Mouse (Mus musculus) right cerebral cortex, adult 18-20 months (tissue): Measurements from ENCODE around the gene Gm44502.
"Not testable (repeated sequence)": the region's sequence is repeated elsewhere in the genome, so short reads cannot be mapped to it uniquely, and the experiment has no call there.

Experiments
- DNase-seq: peaks from one replicate; pipeline ENCODE4 v3.0.0; 2022; ENCODE audit warnings: mixed read lengths

The Gm44502 gene

DNA sequence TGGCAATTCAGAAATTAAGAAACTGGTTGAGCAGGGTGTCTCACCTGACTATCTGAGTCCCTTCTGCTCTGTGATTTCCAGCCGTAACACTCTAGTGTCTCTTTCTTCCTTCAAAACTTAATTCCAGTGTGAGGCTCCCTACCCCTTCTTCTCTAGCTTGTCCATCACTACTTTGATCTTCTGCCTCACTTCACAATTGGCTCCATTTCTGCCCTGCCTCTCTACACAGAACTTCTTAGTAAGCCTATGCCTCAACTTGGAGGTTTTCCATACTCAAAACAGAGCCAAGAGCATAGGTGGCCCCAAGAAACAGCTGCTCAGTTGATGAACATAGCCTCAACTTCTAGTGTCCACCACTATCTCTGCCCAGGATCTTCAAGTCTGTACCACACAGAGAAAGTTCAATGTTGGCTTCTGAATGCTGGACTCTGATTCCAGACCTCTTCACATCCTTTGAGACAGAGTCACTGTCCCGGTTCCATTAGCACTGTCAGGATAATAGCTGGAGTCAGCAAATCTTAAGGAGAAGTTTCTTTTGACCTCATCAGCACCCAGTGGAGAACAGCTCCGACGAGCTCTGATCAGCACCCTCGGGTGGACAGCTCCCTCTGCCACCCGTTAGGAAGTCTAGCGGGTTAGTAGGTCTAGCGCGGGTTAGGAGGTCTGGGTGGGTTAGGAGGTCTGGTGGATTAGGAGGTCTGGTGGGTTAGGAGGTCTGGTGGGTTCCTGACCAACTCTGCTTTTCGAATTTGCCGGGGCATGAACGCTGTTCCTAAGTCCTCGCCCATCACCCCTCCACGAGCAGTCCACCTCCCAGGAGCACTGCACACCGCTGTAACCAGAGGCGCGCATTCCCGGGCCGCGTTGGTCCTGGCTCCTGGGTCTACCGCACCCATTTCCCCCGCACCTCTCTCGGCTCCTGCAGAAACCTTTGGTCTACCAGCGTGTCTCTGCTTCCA is 23.7 kb upstream of the Gm44502 start:
- DNase-seq = no peak

DNA sequence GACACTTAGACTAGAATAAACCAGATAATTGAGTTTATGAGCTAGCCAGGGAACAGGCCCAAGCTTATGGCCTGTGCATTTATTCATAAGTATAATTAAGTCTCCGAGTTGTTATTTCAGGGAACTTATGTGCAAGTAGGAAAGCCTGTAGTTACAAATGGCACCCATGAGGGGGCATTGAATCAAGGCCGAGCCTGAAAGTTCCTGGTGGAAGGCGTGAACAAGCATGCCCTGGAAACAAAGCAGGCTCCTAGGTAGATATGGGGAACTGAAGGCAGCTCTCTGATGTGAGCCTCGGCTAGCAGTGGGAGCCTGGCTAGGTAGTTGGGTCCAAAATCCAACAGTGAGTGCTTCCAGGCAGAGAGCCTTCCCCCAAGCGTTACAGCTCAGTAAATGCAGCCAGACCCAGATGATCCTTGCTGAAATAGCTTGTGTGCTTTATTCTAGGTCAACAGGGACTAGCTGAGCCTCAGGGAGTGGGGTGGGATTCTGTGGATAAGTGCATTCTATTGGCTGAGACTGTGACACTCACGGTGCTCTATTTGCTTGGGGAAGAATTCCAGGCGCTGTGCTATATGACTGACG is 13.1 kb upstream of the Gm44502 start:
- DNase-seq = no peak

DNA sequence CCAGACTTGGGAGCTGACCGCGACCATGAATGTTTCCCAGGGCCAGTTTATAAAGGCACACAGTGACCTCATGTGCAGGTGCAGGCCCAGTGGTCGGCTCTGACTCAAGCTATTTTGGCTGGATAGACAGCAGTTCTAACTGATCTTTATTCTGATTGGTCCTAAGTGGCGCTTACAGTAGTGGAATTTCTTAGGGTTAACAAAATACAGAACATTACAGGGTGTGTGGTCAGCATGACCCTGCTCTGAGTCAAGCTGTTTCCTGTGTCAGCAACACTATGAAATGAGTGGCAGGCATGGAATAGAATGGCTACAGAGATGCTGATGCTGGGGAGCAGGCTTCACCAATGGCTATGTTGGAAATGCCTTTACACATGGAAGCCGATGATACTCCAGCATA is 6.4 kb upstream of the Gm44502 start:
- no peak for DNase-seq

DNA sequence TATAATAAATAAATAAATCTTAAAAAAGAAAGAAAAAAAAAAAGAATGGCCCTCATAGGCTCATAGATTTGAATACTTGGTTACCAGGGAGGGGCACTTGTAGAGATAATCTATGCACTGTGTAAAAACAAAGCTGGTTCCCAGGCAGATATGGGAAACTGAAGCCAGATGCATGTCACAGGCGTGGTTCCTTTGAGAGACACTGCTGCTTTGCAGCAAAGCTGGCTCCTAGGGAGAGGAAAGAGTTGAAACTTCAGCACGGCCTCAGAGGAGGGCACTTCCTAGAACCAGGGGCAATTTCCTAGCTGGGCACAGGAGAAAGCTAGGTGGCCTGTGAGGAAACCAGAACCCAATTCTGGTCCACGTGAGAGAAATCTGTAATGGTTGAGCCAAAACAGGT is 4.6 kb upstream of the Gm44502 start:
- DNase-seq = no peak

DNA sequence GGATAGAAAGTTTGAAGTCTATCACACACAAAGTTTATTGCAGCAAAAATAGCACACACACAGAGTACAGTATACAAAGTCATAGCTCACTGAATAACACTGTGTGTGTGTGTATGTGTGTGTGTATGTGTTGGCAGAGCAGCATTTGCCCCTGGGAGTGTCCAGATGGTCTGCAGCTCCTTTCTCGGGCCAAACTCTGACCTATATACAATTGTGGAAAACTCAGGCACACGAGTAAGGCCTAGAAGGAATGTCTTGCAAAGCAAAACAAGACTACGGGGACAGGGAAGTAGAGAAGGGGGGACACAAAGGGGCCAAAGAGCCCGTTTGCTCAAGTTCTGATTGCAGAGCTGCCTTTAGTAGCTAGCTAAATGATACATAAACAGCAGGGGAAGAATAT is 3.5 kb upstream of the Gm44502 start:
- DNase-seq = no peak

DNA sequence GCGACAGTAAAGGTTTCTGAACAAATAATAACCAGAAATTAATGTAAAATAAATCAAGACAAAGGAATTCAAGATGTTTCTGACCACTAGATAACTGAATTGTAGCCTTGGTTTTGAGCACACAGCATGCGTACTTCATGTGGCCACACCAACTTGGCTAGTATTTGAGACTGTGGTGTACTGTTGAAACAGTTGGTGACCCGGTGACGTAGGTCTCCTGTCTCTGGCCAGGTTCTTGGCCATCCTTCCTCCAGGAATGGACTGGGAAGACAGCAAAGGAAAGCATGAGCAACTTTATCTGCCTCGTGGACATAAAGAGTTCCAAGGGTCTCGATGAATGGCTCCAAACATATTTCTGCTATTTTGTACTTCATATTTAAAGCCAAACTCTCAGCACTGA is 2.3 kb upstream of the Gm44502 start:
- DNase-seq = no peak

DNA sequence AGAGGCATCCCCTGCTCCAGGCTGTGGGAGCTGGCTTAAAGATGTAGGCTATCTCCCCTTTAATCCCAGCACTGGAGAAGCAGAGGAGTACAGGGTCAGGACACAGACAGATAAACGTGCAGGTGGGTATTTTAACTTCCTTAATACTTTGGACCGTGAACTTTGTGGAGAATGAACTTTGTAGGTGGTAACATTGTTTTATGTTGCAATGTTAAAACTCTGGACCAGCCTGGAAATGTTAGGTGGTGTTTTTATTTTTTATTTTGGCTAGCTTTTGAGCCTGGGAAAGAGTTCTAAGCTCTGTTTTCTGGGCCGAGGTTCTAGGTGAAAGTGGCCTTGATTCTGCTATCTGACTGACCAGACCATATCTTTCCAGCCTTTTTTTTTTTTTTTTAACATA is 1.8 kb upstream of the Gm44502 start:
- DNase-seq = no peak

DNA sequence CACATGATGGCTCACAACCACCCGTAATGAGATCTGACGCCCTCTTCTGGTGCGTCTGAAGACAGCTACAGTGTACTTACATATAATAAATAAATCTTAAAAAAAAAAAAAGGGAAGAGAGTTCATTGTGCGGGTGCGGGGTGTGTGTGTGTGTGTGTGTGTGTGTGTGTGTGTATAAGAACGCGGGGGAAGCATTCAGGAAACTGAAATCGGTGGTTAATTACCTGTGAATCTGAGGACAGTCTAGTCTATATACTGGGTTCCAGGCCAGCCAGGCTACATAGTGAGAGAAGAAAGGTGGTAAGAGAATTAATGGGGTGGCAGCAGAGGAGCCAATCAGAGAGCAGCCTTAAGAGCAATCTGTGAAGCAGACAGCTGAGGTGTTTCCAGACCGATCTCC is 1.3 kb upstream of the Gm44502 start:
- not testable (repeated sequence) for DNase-seq

DNA sequence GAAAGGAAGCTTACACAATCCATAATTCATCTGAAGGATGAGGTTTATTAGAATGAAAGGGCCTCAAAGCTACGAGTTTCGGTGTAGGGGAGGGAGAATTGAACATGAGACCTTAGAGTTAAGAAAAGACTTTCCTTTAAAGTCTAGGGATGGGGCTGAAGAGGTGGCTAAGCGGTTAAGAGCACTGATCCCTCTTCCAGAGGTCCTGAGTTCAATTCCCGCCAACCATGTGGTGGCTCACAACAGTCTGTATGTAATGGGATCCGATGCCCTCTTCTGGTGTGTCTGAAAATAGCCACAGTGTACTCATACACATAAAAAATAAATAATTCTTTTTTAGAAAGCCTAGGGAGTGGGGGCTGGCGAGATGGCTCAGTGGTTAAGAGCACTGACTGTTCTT is 845 bp upstream of the Gm44502 start:
- no peak for DNase-seq

DNA sequence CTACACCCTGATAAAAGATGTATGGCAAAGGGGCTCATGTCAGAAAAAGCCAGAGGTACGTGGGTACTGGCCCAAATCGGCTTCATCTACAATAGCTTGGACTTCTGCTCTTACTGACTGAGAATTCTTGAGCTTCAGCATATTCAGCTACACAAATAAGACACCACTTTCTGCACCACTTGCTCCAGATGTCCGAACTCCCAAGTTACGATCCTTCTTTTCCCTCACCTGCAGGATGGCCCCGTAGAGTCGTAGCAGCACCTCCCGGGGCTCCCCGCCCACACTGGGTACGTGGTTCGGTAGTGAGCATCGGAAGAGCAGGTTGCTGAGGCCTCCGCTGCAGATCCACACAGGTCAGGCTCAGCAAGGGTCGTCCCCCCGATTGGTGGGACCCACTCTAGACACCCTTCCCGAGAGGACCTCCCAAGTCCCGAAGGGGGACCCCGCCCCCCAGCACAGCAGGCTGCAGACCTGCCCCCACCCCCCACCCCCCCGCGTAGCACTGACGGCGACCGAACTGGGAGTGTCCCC is 610 bp downstream of the Gm44502 start:
- DNase-seq = no peak

DNA sequence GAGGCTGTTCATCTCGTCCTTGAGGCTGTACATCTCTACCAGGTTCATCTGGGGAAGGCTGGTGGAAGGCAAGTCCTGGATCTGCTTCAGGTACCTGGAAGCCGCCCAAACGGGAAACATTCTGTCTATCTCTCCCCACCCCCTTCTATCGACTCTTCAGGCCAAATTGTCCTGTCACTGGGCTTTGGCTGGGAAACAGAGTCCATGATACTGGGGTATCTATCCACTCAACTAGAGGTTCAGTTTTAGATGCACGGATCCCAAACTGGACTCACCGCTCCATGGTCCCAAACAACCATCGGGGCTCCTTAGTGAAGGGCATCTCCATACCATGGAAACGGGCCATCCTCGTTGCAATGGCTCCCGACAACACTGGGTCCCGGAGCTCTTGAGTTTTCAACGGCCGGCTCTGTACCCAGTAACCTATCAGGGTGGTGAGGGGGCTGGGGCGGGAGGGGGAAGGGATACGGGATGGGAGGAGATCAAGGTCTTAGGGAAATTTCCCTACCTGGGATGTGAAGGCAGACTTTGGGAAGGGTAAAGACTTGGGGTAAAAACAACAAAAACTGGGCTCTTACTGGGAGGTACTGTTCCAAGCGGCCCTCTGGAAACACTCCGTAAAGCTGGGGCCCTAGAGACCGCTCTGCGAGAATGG is 1.2 kb downstream of the Gm44502 start:
- DNase-seq = no peak

DNA sequence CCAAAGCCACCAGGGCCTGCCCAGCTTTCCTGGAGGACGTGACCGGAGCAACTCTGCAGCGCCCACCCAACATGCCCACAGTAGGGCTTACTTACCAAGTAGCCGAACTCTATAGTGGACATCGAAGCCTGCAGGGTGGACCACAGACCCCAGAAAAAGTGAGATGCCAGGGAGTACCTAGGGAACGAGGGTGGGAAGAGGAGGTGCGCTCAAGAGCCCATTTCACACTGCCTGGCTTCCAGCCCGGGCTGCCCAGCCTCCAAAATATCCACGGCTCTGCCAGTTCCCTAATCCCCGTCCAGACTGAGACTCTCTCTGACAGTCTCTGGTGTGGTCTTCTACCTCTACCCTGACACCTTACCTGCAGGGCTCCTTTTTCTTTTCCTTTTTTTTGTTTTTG is 2.8 kb downstream of the Gm44502 start:
- DNase-seq = no peak

DNA sequence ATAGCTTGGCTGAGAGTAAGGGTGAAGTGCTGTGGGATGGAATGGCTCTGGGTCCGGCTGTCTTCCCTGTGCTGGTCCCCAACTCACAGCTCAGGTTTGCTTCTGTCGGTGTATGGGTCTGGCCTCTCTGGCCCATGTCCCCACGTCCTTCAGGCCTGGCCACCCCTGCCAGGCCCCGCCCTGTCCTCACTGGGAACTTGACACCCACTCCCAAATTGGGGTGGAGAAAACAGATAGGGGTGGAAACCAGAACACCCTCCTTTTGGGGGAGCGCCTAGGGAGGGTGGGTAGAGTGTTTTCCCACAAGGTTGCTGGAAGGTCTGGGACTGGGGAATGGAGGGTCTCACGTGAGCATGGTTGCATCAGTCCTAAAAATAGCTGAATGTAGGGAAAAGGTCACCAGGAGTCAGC is 3.8 kb downstream of the Gm44502 start, which contains the start of gene Cpt1b:
Gene Cpt1b (minus strand): TSS at position 153 of the 411 bp plus-strand sequence.
- DNase-seq = no peak

DNA sequence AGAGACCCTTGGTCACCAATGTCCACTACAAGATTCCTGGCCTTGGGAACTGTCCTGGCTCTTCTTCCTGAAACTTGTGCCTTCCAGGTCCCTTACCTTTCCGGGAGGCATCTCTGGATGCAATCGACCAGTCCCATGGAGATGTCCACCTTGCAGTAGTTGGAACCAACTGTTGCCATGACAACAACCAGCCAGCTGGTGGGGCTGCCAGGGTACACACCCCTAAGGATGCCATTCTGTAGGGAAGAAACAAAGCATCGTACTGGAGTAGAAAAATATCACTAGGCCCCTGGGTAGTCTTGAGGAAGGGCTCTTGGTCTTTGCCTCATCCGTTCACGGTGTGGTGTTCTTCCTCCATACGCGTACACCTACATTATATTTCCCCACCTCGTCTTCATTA is 4.9 kb downstream of the Gm44502 start:
- DNase-seq = no peak

DNA sequence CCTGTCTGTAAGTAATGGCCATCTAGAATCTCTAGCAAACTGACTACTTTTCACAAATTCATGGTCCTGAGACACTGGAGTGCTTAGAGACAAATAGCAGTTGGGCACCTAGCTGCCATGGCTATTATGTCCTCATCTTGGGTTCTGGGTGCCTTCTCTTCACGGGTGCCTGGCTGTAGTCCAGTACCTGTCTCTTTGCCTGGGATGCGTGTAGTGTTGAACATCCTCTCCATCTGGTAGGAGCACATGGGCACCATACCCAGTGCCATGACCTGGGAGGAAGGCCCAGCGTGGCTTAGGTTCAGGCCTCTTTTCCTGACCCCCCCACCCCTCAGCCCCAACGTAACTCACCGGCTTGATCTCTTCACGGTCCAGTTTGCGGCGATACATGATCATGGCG is 7.6 kb downstream of the Gm44502 start:
- DNase-seq = no peak

DNA sequence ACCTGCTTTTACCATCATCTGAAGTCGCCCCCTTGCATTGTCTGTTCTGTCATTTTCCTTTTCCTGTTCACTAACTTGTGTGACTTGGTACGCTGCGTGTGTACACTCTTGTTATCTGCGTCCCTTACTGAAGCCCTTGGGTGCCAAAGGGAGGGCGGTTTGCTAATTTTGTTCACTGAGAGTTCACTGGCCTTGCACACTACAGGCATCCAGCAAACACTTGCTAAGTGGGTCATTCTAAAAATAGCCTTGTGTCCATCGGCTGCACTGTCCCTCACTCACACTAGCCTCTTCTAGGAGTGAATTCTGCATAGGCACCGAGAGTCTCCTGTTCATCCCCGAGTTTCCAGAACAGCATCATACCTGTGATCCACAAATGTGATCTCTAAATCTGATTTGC is 14.2 kb downstream of the Gm44502 start:
- no peak for DNase-seq

DNA sequence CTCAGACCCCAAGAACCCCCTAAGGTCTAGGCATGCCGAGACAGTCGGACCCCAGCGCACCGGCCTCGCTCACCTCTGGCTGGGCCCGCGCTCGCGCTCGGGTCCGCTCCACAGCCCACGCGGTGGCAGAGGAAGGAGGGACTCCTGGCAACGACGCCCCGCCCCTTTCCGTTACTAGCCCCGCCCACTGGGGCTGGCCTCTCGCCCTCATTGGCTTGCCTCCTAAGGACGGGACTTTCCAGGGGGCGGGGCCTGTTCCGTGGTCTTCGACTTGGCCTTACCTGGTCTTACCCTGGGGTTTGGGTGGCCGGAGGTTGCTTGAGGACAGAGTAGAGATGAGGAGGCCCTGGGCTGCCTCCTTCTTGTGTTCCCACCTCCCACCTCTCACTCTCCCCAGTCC is 19.4 kb downstream of the Gm44502 start, which contains the start of gene Syce3:
Gene Syce3 (minus strand): TSS at position 386 of the 400 bp plus-strand sequence.
- DNase-seq = no peak

DNA sequence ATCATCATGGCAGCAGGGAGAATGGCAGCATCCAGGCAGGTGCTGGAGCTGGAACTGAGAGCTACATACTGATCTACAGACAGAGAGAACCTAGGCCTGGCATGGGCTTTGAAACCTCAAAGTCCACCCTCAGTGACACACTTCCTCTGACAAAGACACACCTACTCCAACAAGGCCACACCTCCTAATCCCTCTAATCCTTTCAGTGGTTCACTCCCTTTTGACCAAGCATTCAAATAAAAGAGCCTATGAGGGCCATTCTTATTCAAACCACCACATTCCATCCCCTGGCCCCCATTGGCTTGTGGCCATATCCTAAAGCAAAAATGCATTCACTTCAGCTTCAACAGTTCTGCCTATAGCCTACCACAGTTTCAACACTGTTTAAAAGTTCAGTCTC is 22.8 kb downstream of the Gm44502 start:
- no peak for DNase-seq

DNA sequence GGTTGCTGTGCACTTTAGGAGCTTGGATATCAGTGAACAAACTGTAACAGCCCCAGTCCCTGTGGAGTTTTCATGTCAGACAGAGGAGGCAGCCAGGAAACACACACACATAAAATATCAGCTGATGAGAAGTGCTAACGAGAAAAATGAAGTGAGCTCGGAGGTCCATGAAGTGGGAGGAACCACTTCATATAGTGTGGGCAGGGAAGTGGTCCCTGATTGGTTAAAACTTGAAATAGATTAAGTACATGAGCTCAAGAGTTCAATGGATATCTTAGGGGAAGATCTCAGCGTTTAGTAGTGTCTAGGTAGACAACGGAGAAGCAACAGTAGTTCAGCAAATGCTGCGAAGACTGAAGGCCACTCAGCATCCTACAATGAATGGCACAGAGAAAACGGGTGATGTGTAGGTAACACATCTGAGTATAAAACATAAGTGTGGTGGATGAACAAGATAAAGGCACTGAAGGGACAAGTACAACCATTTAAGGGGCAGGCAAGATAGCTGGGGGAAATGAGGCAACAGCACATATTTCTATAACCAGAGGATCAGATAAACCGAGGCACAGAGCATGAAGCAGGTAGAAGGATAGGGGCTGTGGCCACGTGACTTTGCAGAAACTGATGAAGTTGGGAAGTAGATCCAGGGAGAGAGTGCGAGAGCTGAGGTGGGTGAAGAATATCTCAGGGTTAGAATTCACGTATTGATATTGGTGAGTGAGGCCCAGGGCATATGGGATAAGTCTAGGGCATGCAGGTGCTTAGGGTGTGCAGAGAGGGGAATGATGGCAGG is 24.5 kb downstream of the Gm44502 start:
- no peak for DNase-seq

DNA sequence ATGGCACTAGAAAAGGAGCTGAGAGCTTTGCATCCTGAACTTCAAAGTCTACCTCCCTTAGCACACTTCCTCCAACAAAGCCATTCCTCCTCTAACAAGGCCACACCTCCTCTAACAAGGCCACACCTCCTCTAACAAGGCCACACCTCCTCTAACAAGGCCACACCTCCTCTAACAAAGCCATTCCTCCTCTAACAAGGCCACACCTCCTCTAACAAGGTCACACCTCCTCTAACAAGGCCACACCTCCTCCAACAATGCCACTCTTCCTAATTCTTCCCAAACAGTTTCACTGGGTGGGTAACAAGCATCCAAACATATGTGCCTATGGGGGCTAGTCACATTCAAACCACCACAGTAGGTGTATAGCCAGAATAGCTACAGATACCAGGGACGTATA is 27.0 kb downstream of the Gm44502 start:
- DNase-seq = no peak

DNA sequence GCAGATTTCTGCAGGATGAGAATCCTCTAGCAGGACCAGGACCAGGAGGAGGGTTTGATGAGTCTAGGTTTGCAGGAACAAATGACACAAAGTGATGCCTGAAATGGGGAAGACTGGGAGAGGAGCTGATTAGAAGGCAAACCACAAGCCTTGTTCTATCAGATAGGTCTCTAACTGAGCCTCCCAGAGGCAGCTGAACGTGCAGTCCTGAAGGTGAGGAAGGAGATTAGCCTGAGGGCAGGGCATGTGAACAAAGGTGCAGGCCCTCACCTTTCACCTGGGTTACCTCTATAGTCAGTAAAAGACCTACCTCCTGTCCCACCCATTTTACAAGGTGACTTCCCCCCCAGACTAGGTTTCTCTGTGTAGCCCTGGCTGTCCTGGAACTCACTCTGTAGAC is 29.8 kb downstream of the Gm44502 start:
- DNase-seq = no peak

DNA sequence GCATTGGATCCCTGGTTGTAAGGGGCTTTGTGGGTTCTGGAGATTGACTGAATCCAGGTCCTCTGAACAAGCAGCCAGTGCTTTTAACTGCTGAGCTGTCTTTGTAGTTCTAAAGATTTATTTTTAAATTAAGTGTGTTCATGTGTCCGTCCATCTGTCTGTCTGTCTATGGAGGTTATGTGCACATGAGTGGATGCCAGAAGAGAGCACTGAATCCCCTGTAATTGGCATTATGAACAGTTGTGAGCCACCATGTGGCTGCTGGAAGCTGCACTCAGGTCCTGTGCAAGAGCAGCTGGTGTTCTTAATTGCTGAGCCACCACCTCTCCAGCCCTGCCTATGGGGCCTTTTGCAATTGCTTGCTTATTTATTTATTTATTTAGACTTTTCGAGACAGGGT is 31.4 kb downstream of the Gm44502 start:
- no peak for DNase-seq

DNA sequence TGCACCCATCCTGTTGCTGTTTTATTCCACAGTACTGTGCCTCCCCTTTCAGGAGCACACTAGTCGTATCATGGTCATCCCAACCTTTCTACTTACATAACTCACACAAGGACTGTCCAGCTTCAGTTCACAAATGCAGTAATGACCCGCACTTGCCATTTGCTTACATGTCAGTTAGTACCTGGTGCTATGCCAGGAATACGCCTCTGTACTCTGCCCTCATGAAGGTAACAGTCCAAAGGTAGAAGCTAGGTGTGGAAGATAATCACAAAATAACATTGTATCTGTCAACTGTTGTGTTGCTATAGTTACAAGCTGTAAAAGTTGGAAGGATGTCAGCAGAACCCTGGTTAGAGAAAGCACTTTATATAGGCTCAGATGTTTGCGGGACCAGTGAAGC is 32.6 kb downstream of the Gm44502 start:
- DNase-seq = no peak
